Mouse (Mus musculus): ENCODE measurements around the gene Prune1. TPM values are rescaled to one million over a fixed set of nuclear protein-coding genes. Genes with fewer than 3 reads are reported as not detected.

Prune1 gene
- polyA plus RNA-seq, 1 experiment from 2014 or later, result 10.1 TPM

DNA sequence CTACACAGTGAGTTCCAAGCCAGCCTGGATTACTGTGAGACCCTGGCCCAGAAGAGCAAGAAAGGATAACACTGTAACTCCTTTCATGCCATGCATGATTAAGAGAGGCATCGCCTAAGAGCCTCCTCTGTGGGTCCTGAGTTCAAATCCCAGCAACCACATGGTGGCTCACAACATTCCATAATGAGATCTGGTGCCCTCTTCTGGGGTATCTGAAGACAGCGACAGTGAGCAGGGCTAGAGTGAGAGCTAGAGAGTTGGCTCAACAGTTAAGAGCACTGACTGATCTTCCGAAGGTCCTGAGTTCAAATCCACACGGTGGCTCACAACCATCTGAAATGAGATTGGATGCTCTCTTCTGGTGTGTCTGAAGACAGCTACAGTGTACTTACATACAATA lies 7.4 kb downstream of the Prune1 start:
- no peak for ATAC-seq (ENCODE audit: low FRiP score, low TSS enrichment)
- no peak for DNase-seq (ENCODE audit: low spot score)
- Histone ChIP-seq H3K27me3 (ENCODE audit: control insufficient read depth, insufficient read depth, low read length) (no peaks in the 10 kb centered on the region), H3K9ac (ENCODE audit: low read length) (no peak overlapping the region), H3K4me2 (replicated peaks; ENCODE audit: low read depth) (no peak overlapping the region), H3K4me1 (replicated peaks; ENCODE audit: control insufficient read depth, insufficient read depth) (peaks cover 6% of the 10 kb centered on the region; the same call in 1 of the 2 replicates), H3K27ac (replicated peaks) (no peak overlapping the region), H3K4me3 (ENCODE audit: low read depth, low read length) (no peak overlapping the region), H3K9me3 (ENCODE audit: control insufficient read depth, low read length) (no peaks in the 10 kb centered on the region), H3K36me3 (ENCODE audit: control insufficient read depth, insufficient read depth, low read length) (no peaks in the 10 kb centered on the region)
- WGBS, result 94% methylated on average over 4 of the region's 4 CpGs
- TF ChIP-seq CTCF (IDR thresholded peaks at IDR 0.05; ENCODE audit: low read depth) (peak; percentile 30; the same call in 1 of the 2 replicates), EP300 (optimal IDR thresholded peaks at IDR 0.05) (no peak)

DNA sequence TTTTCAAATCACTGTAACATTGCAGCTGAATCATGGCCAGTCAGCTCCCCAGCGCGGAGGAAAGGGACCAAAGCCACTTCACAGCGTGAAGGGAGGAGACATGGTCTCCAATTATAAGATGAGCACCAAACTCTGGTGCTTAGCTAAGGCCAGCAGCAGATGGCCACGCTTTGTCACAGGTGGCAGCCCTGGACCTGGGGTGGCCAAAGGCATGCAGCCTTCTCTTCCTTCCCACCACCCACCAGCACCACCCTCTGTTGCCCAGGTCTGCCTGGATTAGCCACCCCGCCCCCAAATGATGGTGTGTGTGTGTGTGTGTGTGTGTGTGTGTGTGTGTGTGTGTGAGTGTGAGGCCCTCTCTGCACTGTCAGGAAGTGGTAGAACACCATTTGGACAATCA lies 8.4 kb downstream of the Prune1 start:
- peaks cover 6% of the 10 kb centered on the region; the same call in 1 of the 2 replicates for H3K4me1 ChIP-seq (replicated peaks; ENCODE audit: control insufficient read depth, insufficient read depth)
- no peak overlapping the region for H3K4me3 ChIP-seq (ENCODE audit: low read depth, low read length)
- no peaks in the 10 kb centered on the region for H3K36me3 ChIP-seq (ENCODE audit: control insufficient read depth, insufficient read depth, low read length)
- TF ChIP-seq CTCF (IDR thresholded peaks at IDR 0.05; ENCODE audit: low read depth), result no peak
- TF ChIP-seq EP300 (optimal IDR thresholded peaks at IDR 0.05), result no peak
- H3K27ac ChIP-seq (replicated peaks), result no peak overlapping the region
- H3K9me3 ChIP-seq (ENCODE audit: control insufficient read depth, low read length), result no peaks in the 10 kb centered on the region
- no peak overlapping the region for H3K4me2 ChIP-seq (replicated peaks; ENCODE audit: low read depth)
- ATAC-seq (ENCODE audit: low FRiP score, low TSS enrichment), result no peak
- WGBS, result 90% methylated on average over 5 of the region's 5 CpGs
- no peak overlapping the region for H3K9ac ChIP-seq (ENCODE audit: low read length)
- no peak for DNase-seq (ENCODE audit: low spot score)
- H3K27me3 ChIP-seq (ENCODE audit: control insufficient read depth, insufficient read depth, low read length), result no peaks in the 10 kb centered on the region

DNA sequence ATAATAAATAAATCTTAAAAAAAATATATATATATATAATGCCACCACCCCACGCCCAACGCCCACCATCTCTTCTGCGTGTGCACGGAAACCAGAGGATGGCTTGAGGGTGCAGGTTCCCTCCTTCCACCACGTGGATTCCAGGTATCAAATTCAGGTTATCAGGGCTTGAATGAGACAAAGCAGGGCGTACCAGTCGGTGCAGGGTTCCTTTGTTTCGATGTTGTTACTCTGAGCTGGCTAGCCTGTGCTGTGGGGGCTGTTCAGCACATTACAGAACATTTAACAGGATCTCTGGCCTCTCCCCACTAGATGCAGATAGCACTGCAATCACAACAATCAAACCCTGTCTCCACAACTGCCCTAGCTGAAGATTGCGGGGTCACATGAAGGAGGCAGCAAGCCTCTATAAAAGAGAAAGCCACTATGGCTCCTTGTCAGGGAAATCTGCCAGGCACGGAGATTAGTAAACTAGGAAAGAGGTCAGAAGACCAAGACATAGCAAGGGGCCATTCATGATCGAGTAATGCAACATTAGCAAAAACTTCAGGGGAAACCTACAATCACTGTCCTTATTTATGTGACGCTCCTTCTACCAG lies 11.0 kb downstream of the Prune1 start:
- TF ChIP-seq CTCF (IDR thresholded peaks at IDR 0.05; ENCODE audit: low read depth) (no peak), EP300 (optimal IDR thresholded peaks at IDR 0.05) (no peak)
- Histone ChIP-seq H3K27me3 (ENCODE audit: control insufficient read depth, insufficient read depth, low read length) (no peaks in the 10 kb centered on the region), H3K27ac (replicated peaks) (peak overlapping the region; percentile 73), H3K36me3 (ENCODE audit: control insufficient read depth, insufficient read depth, low read length) (no peaks in the 10 kb centered on the region; the same call in 1 of the 2 replicates), H3K4me1 (replicated peaks; ENCODE audit: control insufficient read depth, insufficient read depth) (no peaks in the 10 kb centered on the region), H3K9me3 (ENCODE audit: control insufficient read depth, low read length) (no peaks in the 10 kb centered on the region), H3K4me2 (replicated peaks; ENCODE audit: low read depth) (no peak overlapping the region), H3K4me3 (ENCODE audit: low read depth, low read length) (no peak overlapping the region), H3K9ac (ENCODE audit: low read length) (no peak overlapping the region)
- ATAC-seq (ENCODE audit: low FRiP score, low TSS enrichment), result peak; percentile 77
- peak; percentile 71 for DNase-seq (ENCODE audit: low spot score)
- 68% methylated on average over 12 of the region's 12 CpGs for WGBS

DNA sequence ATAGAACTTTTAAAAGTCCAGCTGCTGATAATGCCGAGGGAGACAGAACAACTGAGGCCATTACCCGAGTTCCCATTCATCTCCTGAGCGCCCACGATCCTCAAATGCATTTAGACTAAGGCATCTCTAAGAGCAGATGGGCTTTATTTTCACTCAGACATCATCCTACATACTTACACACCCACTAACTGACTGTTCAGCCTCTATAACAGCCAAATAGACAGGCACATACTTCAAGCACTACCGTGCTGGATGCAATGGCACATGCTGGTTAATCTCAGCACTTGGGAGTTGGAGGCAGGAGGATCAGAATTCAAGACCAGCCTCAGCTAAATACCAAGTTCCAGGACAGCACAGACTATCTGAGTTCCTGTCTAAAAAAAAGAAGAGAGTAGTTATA lies 12.1 kb downstream of the Prune1 start:
- Histone ChIP-seq H3K4me1 (replicated peaks; ENCODE audit: control insufficient read depth, insufficient read depth) (no peaks in the 10 kb centered on the region), H3K36me3 (ENCODE audit: control insufficient read depth, insufficient read depth, low read length) (no peaks in the 10 kb centered on the region; the same call in 1 of the 2 replicates), H3K27ac (replicated peaks) (no peak overlapping the region), H3K27me3 (ENCODE audit: control insufficient read depth, insufficient read depth, low read length) (no peaks in the 10 kb centered on the region), H3K4me3 (ENCODE audit: low read depth, low read length) (no peak overlapping the region), H3K9me3 (ENCODE audit: control insufficient read depth, low read length) (no peaks in the 10 kb centered on the region), H3K4me2 (replicated peaks; ENCODE audit: low read depth) (no peak overlapping the region), H3K9ac (ENCODE audit: low read length) (no peak overlapping the region)
- no peak for ATAC-seq (ENCODE audit: low FRiP score, low TSS enrichment)
- TF ChIP-seq EP300 (optimal IDR thresholded peaks at IDR 0.05) (no peak), CTCF (IDR thresholded peaks at IDR 0.05; ENCODE audit: low read depth) (no peak)
- WGBS, result 83% methylated on average over 5 of the region's 5 CpGs
- no peak for DNase-seq (ENCODE audit: low spot score)

DNA sequence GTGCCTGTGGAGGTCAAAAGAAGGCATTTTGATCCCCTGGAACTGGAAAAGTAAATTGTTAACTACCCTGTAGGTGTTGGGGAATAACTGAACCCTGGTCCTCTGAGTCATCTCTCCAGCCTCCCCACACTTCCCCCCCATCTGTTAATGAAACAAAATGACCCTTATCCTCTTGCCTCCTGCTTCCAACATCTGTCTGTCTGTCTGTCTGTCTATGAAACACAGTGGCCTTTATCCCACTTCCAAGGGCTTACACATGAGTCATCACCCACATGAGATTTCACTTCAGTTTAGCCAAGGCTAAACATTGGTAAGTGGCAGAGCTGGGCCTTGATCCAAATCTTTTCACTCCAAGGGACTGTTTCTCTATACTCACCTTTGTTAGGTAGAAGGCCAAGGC lies 14.0 kb downstream of the Prune1 start:
- no peak overlapping the region for H3K9ac ChIP-seq (ENCODE audit: low read length)
- H3K36me3 ChIP-seq (ENCODE audit: control insufficient read depth, insufficient read depth, low read length), result no peaks in the 10 kb centered on the region; the same call in 1 of the 2 replicates
- H3K27ac ChIP-seq (replicated peaks), result no peak overlapping the region; the same call in 1 of the 2 replicates
- DNase-seq (ENCODE audit: low spot score) (no peak), ATAC-seq (ENCODE audit: low FRiP score, low TSS enrichment) (no peak)
- H3K9me3 ChIP-seq (ENCODE audit: control insufficient read depth, low read length), result no peaks in the 10 kb centered on the region
- H3K4me3 ChIP-seq (ENCODE audit: low read depth, low read length), result no peak overlapping the region
- H3K27me3 ChIP-seq (ENCODE audit: control insufficient read depth, insufficient read depth, low read length), result no peaks in the 10 kb centered on the region
- TF ChIP-seq CTCF (IDR thresholded peaks at IDR 0.05; ENCODE audit: low read depth) (no peak), EP300 (optimal IDR thresholded peaks at IDR 0.05) (no peak)
- no peak overlapping the region for H3K4me2 ChIP-seq (replicated peaks; ENCODE audit: low read depth)
- no peaks in the 10 kb centered on the region for H3K4me1 ChIP-seq (replicated peaks; ENCODE audit: control insufficient read depth, insufficient read depth)

DNA sequence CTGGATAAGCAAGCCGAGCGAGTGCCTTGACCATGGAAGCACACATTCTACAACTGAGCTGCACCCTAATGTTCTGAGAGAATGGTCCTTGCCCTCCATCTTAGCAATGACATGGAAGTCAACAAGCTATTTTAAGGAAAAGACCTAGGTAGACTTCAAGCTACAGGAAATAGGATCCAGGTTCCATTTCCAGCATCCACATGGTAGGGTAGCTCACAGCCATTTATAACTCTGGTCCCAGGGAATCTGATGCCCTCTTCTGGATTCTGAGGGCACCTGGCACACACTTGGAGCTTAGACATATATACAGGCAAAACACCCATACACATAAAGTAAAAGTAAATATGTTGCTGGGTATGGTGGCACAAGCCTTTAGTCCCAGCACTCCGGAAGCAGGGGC lies 15.8 kb downstream of the Prune1 start:
- WGBS, result 94% methylated on average over 3 of the region's 3 CpGs
- no peak overlapping the region for H3K27ac ChIP-seq (replicated peaks)
- no peaks in the 10 kb centered on the region for H3K27me3 ChIP-seq (ENCODE audit: control insufficient read depth, insufficient read depth, low read length)
- TF ChIP-seq CTCF (IDR thresholded peaks at IDR 0.05; ENCODE audit: low read depth) (peak; percentile 17; the same call in 1 of the 2 replicates), EP300 (optimal IDR thresholded peaks at IDR 0.05) (no peak)
- no peaks in the 10 kb centered on the region for H3K4me1 ChIP-seq (replicated peaks; ENCODE audit: control insufficient read depth, insufficient read depth)
- no peak overlapping the region for H3K9ac ChIP-seq (ENCODE audit: low read length)
- ATAC-seq (ENCODE audit: low FRiP score, low TSS enrichment), result no peak
- H3K36me3 ChIP-seq (ENCODE audit: control insufficient read depth, insufficient read depth, low read length), result no peaks in the 10 kb centered on the region; the same call in 1 of the 2 replicates
- H3K4me2 ChIP-seq (replicated peaks; ENCODE audit: low read depth), result no peak overlapping the region
- no peak overlapping the region for H3K4me3 ChIP-seq (ENCODE audit: low read depth, low read length)
- no peaks in the 10 kb centered on the region for H3K9me3 ChIP-seq (ENCODE audit: control insufficient read depth, low read length)
- DNase-seq (ENCODE audit: low spot score), result no peak
